Mouse (Mus musculus): ENCODE data around the gene Gm21411. TPM values are rescaled to one million over a fixed set of nuclear protein-coding genes. Genes with fewer than 3 reads are reported as not detected.

Gm21411 gene
- not detected in 2 replicates for polyA plus RNA-seq (2012; rRNA removed)

DNA sequence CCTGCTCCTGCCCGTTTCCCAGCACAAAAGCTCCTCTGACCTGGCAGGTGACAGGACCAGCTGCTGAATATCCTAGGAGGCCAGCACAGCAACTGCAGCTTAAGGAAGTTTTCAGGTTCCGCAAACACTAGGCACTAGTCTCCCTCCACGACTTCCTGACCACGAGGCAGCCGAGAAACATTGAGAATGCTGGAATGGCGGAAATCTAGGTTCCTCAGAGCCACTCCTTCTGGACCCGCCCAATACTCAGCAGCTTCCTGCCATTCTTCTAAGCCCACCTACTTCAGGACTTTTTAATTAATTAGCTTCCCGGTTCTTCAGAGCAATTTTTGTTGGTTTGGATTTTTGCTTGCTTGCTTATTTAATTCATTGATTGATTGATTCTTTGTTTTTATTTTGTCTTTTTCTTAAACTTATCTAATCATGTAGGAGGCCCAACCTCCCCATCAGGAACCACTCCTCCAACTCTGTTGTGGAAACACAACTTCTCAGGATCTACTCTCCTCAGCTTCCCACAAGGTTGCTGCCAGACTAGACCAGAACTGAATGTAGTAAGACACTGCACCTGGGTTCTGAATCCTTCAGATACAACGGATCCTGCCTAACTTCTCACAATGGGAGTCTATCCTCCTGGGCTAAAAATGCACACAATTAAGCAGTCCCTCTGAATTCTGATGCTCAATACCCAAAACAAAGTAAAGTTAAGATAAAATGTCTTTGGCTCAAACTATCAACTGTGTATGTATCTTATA is at the start of gene Gm21411:
Gm21411 (minus strand) TSS at position 205 of the 752 bp plus-strand sequence.

Other genes with a start within 250 kb of the Gm21411 start
- 0.01 TPM in 1 of 2 replicates, not detected in the other for gene Zfp989, start 62.4 kb upstream of the Gm21411 start, polyA plus RNA-seq (2012; rRNA removed)
- 0.06 TPM in 1 of 2 replicates, not detected in the other for gene Rex2, start 112.3 kb upstream of the Gm21411 start, polyA plus RNA-seq (2012; rRNA removed)
- 1.3 and 1.4 TPM in 2 replicates for gene Zfp991, start 222.4 kb upstream of the Gm21411 start, polyA plus RNA-seq (2012; rRNA removed)

Measured in liver, embryonic 18 days (tissue).